Mouse (Mus musculus): ENCODE results near the gene Tmtc2.

The Tmtc2 gene

DNA sequence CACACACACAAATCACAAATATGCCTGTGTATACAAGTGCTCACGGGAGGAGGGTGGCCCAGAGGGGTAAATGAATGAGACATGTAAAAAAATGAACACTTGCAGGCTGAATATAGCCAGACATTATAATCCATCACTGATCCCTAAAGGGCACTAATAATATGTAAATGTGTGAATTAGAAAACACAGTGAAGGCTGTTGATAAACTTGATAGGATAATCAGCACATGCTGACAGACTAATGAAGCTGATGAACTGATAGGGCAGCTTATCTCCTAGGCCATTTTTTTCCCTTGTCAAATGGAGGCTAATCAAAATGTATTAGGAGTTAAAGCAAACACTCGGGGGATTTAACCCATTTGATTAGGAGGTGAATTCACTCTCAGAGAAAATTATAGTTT, 255.4 kb downstream of the Tmtc2 start:
- no peak for DNase-seq (ENCODE audit: low read depth in 1 of 2, low spot score in 2 of 2)

DNA sequence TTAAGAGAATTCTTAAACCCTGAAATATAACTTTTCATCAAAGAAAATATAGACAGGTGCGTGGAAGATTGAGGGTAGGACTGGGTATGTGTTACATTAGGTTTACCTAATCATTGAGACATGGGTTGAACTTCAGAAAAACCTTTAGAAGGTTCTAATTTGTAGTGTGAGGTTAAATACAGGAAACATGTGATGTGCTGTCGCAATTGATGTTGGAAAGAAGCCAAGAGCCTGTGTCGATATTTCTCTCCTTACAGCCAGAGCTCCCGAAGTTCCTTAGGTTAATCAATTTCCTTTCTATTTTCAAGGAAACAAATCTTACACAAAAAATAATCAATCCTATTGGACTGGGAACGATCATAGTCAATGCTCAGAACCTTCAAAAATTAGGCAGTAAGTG, 261.3 kb downstream of the Tmtc2 start:
- DNase-seq (ENCODE audit: low read depth in 1 of 2, low spot score in 2 of 2) = no peak

DNA sequence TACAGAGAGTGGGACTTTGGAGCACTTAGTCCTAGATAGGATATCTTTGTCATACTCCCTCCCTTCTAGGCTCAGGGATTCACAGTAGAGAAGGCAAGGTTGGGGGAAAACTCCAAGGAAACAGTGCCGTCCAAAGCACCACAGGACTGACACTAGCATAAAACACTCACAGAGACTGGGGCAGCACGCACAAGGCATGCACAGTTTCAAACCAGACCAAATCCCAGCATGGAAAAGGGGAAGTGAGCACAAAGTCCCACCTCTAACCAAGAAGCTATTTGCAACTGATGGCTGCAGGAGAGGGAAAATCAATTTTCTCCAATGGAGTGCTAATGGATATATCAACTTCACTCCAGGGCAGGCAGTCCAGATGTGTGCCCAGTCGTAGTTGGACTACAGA, 276.7 kb downstream of the Tmtc2 start:
- no peak for DNase-seq (ENCODE audit: low read depth in 1 of 2, low spot score in 2 of 2)

DNA sequence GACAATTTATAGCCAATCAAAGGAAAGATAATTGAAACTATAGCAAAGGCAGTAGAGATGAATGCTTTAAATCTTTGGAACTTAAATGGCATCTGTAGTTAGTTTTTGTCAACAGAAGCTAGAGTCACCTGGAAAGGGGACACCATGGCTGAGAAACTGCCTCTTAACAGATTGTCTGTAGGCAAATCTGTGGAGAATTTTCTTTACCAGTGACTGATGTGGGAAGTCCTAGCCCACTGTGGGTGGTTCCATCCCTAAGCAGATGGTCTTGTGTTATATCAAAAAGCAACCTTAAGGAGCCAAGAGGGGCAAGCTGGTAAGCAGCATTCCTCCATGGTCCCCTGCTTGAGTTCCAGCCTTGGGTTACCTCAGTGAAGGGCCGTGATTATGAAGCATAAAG, 281.3 kb downstream of the Tmtc2 start:
- no peak for DNase-seq (ENCODE audit: low read depth in 1 of 2, low spot score in 2 of 2)

DNA sequence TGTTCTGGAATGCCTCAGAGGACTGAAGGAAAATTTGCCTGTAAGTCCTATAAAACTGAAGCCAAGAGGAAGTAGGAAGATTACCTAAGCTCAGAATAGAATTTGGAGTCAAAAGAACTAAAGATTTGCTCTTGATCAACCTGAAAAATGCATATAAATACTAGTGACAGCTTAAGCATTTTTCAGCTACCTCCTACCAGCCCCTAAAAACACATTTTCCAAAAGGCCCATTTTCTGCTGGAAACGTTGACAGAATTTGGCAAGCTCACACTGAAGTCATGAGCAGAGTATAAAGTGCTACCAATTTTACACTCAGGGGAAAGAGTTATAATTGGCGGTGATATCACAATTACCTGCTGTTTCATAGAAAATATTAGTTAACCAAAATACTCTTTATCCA, 285.8 kb downstream of the Tmtc2 start:
- no peak for DNase-seq (ENCODE audit: low read depth in 1 of 2, low spot score in 2 of 2)

DNA sequence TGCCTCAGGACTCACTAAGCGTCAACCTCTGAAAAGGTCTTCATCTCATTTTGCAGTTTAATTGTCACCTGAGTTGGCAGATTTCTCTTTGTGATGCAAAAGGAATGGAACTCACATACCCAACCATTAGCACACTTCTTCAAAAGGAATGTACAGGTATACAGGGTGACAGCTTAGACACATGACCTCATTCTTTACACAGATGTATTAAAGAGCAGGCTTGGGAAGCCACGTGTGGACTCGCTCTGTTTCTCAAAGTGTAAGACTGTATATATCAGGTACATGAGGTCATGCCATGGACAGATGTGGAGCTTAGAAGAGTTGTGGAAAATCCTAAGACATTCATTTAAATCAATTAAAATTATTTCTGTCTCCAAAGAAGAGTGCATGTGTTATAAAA, 286.7 kb downstream of the Tmtc2 start:
- no peak for DNase-seq (ENCODE audit: low read depth in 1 of 2, low spot score in 2 of 2)

DNA sequence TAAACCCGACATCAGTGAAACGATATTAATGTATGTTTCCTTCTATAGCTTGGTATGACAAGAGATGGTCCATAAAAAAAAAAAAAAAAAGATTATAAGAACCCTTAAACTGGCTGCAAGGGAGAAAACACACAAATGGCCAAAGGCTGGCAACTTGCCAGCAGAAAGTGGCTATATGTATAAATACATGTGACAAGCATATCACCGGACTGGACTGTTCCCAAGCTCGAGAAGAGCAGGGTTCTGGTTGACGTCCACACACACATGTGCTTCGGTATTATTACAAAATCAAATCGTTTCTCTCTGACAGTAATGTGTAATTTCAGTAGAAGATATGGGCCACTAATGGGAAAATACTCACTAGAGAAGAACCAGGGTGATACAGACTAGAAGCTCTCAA, 287.2 kb downstream of the Tmtc2 start:
- no peak for DNase-seq (ENCODE audit: low read depth in 1 of 2, low spot score in 2 of 2)

DNA sequence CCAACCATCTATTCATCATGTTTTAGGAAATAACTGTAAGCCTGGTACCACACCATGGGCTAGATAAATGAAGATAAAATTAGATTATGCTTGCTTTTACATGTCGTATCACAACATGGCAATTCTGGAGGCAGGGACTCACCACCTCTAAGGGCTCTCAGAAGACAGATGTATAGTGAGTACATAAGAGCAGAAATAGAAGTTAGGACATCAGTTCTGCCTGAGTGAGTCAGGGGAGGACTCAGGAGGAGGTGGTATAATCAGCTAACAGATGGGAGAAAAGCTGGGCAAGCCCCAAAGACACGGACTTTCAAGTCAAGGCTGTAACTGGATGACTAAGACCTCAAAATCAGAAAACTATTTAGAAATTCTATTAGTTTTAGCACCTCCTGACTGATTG, 288.0 kb downstream of the Tmtc2 start:
- no peak for DNase-seq (ENCODE audit: low read depth in 1 of 2, low spot score in 2 of 2)

DNA sequence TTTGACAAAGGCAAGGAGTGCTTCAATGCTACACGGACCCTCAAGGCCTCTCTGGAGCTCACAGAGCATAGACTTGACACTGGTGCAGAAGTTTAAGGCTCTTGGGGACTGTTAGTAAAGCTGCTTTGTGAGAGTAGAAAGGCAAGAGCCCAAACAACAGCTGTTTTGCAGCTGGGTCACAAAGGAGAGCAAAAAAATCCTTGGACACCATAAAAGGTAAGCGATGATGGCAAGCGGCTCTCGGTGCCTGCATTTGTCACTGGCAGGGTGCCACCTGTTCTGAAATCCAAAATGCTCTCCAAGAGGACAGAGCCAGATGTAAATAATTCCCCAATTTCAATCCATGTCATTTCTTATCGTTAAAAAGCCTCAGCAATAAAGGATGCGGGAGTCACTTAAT, 290.1 kb downstream of the Tmtc2 start:
- DNase-seq (ENCODE audit: low read depth in 1 of 2, low spot score in 2 of 2) = no peak

DNA sequence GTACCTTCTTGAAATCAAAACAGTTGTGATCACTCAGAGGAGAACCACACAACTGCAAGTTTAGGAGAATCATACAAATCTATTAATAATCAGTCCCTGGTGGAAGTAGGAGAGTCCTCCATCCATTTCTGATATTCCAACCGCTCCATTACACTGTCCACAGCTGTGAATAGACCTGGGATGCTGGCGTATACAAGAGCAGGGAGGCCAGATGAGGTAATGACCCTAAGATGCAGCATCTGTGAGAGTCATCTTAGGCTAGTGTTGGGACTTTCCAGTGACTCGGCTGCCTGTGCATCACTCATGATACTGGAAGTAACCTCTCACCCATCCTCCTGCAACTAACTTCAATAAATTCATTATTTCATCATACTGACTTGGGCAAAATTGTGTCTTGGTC, 293.3 kb downstream of the Tmtc2 start:
- no peak for DNase-seq (ENCODE audit: low read depth in 1 of 2, low spot score in 2 of 2)

DNA sequence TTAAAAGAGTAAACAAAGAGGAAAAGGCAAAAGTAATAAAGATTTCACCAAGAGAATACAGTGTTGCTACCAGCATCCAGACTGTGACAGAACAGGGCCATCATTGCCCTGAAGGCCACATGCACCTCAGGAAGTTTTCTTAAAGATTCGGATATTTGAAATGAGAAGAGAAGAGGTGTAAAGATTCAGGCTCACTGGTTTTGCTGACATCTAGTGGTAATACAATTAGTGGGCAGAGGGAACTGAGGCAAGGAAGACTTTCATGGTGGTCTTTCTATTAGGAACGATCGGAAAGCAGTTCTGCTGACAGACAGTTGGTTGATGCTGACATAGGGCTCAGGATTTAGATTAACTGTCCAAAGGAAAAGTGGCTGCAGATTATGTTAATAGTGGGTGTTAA, 314.2 kb downstream of the Tmtc2 start:
- no peak for DNase-seq (ENCODE audit: low read depth in 1 of 2, low spot score in 2 of 2)

DNA sequence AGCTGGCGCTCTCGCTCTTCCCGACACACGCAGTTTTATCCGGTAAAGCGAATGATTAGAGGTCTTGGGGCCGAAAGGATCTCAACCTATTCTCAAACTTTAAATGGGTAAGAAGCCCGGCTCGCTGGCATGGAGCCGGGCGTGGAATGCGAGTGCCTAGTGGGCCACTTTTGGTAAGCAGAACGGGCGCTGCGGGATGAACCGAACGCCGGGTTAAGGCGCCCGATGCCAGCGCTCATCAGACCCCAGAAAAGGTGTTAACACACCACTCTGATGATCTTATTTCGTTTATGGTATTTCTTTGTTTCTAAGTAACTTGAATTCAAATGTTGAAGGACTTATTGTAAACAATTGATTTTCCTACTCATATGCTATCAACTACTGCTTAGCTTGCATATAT, 336.0 kb downstream of the Tmtc2 start:
- DNase-seq (ENCODE audit: low read depth in 1 of 2, low spot score in 2 of 2) = peak in 1 of 2 experiments; percentile 30

DNA sequence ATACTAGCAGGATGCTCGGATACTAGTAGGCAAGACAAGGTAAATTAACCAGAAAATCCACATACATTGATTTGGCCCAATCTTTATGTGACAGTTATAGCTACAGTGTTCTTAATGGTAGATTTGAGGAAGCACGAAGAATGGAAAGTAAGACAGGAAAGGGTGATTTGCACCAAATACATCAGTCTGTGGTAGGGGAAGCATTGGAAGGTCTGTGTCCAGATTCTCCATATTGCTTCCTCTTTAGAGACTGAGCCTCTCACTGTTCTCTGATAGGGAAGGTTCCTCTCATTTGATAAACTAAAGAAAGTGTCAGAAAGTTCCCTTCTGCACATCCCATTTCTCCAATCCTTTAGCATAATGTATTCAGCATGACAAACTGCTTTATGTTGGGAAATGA, 341.4 kb downstream of the Tmtc2 start:
- no peak for DNase-seq (ENCODE audit: low read depth in 1 of 2, low spot score in 2 of 2)

DNA sequence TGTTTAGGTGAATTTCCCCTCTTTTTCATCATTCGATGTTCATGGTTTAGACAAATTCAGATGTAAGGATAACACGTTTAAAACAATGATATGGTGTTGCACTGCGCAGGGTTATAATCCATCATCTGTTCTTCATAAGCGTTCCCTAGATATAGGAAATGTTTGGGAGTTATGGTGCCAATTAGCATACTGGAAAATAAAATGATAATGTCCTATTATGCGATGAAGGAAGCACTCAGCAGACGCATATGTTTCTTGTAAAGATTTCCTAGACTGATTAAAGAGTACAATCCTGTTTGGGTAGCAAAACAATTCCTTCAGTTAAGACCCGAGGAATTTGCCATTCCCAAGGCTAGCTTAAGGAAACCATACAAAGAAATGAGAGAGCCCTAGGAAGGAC, 343.8 kb downstream of the Tmtc2 start:
- DNase-seq (ENCODE audit: low read depth in 1 of 2, low spot score in 2 of 2) = no peak

DNA sequence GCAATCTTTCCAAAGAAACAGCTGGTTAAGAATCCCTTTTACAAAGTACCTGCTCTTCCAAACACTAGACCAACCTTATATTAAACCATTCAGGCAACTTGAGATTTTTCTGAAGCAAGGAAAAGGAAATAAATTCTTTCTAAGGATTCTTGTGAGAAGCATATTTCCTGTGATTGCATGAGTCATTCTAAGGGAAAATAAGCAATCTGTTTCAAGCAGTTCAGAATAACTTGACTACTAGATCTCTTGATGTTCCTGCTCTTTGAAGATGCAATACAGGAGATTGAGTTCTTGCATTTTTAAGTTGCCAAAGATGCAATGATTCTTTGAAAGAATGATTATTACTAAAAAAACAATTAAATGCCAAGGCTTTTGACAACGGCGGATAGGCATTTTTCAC, 345.6 kb downstream of the Tmtc2 start:
- DNase-seq (ENCODE audit: low read depth in 1 of 2, low spot score in 2 of 2) = no peak

DNA sequence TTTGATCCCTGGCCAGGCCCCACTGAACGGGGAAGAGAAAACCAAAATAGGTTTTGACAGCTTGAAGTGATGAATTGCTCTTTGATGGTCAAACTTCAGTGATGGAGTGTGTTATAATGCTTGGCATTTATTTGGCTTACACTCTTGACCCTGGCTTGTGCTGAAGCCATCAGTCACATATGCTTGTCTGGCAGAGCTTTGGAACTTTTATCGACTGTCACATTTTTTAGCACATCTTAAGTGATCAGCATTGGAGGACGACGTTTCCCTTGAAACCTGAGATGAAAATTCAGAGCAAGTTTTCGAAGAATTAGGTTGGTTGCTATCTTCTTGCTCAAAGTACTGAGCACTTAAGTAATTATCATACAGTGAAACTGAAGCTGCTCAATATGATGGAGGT, 346.6 kb downstream of the Tmtc2 start:
- DNase-seq (ENCODE audit: low read depth in 1 of 2, low spot score in 2 of 2) = no peak

DNA sequence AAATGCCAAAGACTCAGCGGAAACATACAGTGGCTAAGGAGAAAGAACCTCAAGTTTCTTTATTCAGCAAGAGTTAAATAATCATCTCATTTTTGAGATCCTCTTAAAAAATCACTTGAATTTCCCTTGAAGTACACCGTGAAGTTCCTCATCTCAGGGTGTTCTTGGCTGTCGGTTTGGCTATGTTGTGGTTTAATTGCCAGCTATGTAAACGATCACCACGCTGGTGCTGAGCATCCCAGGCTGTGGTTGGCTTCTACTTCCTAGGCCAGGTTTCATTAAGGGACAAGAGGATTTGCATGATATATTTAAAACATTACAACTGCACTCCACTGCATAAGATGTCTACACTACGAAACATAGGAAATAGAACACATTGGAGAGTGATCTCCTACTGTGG, 348.5 kb downstream of the Tmtc2 start:
- no peak for DNase-seq (ENCODE audit: low read depth in 1 of 2, low spot score in 2 of 2)

DNA sequence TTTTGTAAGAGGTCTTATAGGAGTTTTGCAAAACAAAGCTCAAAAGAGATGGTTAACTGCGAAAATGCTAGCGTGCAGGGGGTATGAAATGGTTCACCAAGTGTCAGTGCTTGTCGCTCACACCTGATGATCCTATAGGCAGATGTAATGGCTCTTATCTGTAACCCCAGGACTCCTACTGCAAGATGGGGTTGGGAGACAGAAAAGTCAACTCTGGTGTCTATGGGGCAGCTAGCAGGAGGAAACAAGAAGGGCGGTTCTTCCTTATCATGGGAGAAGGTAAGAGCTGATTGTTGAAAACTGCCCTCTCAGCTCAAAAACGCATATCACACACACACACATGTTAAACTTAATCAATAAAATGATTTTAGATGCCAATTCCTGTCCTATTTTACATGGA, 351.3 kb downstream of the Tmtc2 start:
- no peak for DNase-seq (ENCODE audit: low read depth in 1 of 2, low spot score in 2 of 2)

DNA sequence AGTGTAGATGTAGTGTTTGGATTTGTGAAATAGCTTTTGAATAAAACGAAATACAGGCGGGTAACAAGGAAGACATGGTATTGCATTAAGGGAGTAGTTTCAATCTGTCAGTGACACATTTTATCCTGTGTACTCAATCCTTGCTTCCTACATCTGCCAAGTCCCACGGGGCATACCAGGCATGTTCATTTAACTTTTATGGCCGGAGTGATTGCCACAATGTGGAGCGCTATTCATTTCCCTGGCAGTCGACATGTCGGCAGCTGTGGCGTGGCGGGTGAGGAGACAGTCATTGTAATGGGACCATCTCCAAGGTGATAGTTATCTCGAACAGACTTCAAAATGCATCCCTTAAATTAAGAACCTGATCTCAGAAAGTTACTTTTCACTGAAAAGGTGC, 372.8 kb downstream of the Tmtc2 start:
- no peak for DNase-seq (ENCODE audit: low read depth in 1 of 2, low spot score in 2 of 2)

DNA sequence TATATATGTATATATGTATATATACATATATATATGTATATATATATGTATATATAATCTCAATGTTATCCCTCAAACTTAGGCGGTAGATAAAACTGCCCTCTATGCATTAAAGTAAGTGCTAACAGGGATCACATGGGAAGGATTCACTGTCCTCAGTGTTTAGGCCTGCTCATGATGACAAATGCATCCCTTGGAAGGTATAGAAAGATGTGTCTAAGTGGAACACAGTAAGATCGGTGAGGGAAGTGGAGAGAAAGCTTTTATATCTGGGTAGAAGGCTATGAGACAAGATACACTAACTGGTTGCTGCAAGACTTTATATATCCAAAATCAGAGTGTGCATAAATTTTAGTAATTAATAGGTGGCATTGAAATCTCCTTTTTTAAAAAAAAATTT, 373.6 kb downstream of the Tmtc2 start:
- DNase-seq (ENCODE audit: low read depth in 1 of 2, low spot score in 2 of 2) = no peak

DNA sequence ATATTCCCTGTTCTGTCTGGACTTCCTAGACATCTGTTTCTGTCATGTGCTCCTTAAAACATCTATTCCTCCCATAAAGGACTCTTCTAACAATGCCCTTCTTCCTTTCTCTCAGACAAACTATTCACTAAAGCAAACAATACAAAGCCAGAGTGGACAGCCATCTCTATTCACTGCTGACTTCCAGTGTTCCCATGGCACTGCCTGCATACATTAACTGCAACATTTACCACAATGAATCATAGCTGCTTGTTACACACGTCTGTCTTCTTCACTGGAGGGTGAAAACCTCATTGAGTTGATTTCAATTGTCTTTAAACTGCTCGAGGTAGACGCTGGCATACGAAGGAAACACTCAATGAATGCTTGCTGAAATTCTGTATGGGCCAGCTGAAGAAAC, 374.2 kb downstream of the Tmtc2 start:
- DNase-seq (ENCODE audit: low read depth in 1 of 2, low spot score in 2 of 2) = no peak

DNA sequence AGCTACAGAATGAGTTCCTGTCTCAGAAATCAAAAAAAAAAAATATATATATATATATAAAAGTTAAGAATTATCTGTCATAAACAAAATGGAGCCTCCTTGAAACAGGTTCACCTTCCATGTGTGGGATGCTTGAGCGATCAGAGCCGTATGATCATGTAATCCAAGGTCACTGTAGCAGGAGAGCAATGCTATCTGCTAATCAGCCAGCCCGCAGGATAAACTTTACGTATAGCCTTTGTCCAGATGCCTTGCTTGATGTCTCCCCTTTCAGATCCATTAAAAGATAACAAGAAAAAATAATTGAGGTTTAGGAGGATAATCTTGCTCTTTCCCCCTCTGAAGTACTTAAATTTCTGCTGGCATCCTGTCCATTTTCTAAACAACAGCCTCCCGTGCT, 374.7 kb downstream of the Tmtc2 start:
- DNase-seq (ENCODE audit: low read depth in 1 of 2, low spot score in 2 of 2) = no peak

DNA sequence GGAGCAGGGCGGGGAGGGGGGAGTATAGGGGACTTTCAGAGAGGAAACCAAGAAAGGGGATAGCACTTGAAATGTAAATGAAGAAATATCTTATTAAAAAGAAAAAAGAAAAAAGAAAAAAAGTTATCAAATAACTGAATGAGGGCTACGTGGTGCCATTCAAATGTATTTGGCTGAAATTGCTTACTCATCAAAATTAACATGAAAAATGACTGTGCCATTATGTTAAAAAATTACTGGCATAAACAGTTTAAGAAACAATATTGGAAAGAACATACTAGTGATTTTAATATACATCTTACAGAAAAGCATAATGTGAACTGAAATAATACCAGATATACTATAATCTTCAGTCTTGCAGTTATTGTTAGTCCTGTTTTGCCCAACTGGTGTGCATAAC, 378.9 kb downstream of the Tmtc2 start:
- DNase-seq (ENCODE audit: low read depth in 1 of 2, low spot score in 2 of 2) = no peak

DNA sequence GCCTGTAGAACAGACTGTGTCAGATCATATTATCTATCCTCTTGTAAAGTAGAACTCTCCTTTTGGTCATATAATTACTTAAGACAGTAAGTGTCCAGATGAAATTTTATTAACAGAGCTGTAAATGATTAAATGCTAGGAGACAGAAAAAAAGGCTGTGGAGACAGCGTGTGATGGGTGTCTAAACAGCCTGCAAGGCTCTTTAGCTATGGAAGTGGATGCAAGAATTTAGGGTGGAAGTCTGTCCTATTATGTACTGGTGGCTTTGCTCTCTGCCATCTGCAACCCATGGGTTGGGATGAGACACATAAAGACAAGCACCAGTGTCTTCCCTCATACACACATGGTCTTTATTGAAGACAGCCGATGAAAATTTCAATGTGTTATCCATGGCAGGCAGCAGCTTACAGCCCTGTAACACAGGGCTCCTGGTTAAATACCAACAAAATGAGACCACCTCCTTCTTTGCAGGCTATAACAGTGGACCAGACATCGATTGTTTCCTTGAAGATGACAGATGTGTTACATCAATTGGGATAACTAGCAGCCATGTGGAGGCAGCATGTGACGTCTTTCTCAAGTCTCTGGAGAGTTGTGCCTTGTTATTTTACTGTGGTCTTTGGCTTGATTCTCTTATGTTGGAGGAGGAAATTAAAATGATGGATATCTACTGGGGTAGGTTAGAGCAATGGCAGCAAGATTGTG, 380.3 kb downstream of the Tmtc2 start:
- no peak for DNase-seq (ENCODE audit: low read depth in 1 of 2, low spot score in 2 of 2)

All from monocyte, adult 2 months (primary cell).